Mouse (Mus musculus) macrophage (primary cell): Measurements from ENCODE around the gene Slc2a5. TPM values are rescaled to one million over a fixed set of nuclear protein-coding genes. Genes with fewer than 3 reads are reported as not detected.
A peak's percentile ranks its signal among the peaks of the same experiment; 100 is the strongest.

ENCODE experiments used
- H3K27ac ChIP-seq: fragments of 350-480 bp; formaldehyde crosslinking; 2 replicates; pipeline ENCODE4 v1.9.0; 2021
- H3K36me3 ChIP-seq: fragments of 350-480 bp; formaldehyde crosslinking; 2 replicates; pipeline ENCODE4 v1.9.0; 2021; ENCODE audit errors: inconsistent target
- H3K4me3 ChIP-seq: fragments of 350-480 bp; formaldehyde crosslinking; 2 replicates; pipeline ENCODE4 v1.9.0; 2021; ENCODE audit errors: inconsistent target
- H3K79me2 ChIP-seq: fragments of 350-480 bp; formaldehyde crosslinking; 2 replicates; pipeline ENCODE4 v1.9.0; 2021; ENCODE audit errors: inconsistent target
- WGBS: methylation state at CpG from one replicate; pipeline ENCODE4 v1.1.7; 2026; ENCODE audit warnings: inconsistent platforms; ENCODE audit not compliant: missing documents; 5-methylcytosine and 5-hydroxymethylcytosine counted together
- polyA plus RNA-seq: library from polyadenylated mRNA; stranded (reverse); fragments of 250-400 nt; gene quantifications from 3 replicates; pipeline ENCODE4 v1.2.4, GENCODE M21; 2018; ENCODE audit warnings: inconsistent platforms
- total RNA-seq, 78 experiments: library from RNA; depleted of rRNA; stranded (reverse); fragments of 250-400 nt; gene quantifications; 1 replicate in 9 of 78; 2 replicates in 24 of 78; 3 replicates in 43 of 78; 4 replicates in 2 of 78; pipeline ENCODE4 v1.2.4; 2018; ENCODE audit warnings: inconsistent platforms in 56 of 78

Slc2a5 gene
- 1 to 10 TPM in 2 of 26 experiments, under 1 TPM in 8, not detected in 16; 0.26 to 1.3 (median 0.80) TPM for total RNA-seq (2018; cell fraction: chromatin; rRNA removed)
- total RNA-seq (2018; cell fraction: cytosol; rRNA removed) = under 1 TPM in 18 of 26 experiments, not detected in 8; 0.04 to 0.61 (median 0.09) TPM
- total RNA-seq (2018; cell fraction: nucleus; rRNA removed) = 1 to 10 TPM in 3 of 26 experiments, under 1 TPM in 13, not detected in 10; 0.24 to 1.2 (median 0.50) TPM
- 0.06 TPM in 1 of 3 replicates, not detected in the others for polyA plus RNA-seq

DNA sequence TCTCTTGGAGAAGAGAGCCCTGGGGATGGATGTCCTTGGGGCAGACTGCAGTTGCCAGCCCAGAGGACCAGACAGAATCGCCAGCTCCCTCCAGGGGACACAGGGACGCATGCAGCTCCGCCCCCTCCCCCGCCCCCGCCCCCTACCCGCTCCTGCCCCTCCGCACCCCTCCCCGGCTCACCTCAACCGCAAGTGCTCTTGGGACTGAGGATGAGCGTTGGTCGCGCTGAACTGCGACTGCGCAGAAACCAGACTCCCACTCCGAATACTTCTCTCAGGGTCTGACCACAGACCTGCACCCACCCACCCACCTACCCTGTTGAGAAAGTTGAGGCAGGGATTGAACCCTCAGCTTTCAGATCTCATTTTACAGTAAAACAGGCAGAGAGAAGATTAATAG lies at the start of gene Slc2a5:
Gene Slc2a5 (plus strand): TSS at position 229 of the 400 bp plus-strand sequence.
- Histone ChIP-seq H3K27ac (no peak within 1 kb of the TSS), H3K79me2 (no peaks in the 10 kb centered on the region), H3K36me3 (no peaks in the 10 kb centered on the region), H3K4me3 (no peak within 1 kb of the TSS)
- WGBS = 90% methylated on average over 12 of the region's 15 CpGs

DNA sequence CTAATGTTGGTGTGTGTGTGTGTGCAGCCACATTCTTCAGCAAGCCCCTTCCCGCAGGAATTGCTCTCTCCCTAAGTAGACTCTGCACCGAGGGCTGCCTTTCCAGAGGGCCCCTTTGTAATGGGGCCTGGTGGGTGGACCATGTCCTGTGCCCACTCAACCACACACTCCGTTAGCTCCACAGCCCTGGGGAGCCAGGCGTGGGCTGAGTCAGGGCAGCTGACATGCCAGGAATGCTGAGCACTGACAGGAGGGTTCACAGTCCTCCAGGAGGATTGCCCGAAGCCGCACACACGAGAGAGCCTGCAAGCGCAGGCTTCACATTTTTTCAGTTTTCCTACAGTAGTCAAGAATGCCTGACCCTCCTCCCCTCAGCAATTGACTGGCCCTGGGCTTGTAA lies 48.9 kb upstream of the Slc2a5 start:
- peaks cover 23% of the 10 kb centered on the region for H3K36me3 ChIP-seq
- no peak overlapping the region for H3K27ac ChIP-seq

GRCm38 (mm10) chr4:150072416-150073101 lies 46.5 kb upstream of the Slc2a5 start:
- peaks cover 16% of the 10 kb centered on the region for H3K36me3 ChIP-seq
- 87% methylated on average over 13 of the region's 15 CpGs for WGBS
- no peak overlapping the region for H3K27ac ChIP-seq
- H3K4me3 ChIP-seq = no peak overlapping the region
- peaks cover under 1% of the 10 kb centered on the region; the same call in 1 of the 2 replicates for H3K79me2 ChIP-seq

More for the DNA sequence above, 48.9 kb upstream of the Slc2a5 start:
- Histone ChIP-seq H3K4me3 (no peak overlapping the region), H3K79me2 (peaks cover 24% of the 10 kb centered on the region; the same call in 1 of the 2 replicates)
- WGBS = 92% methylated on average over 8 of the region's 8 CpGs

DNA sequence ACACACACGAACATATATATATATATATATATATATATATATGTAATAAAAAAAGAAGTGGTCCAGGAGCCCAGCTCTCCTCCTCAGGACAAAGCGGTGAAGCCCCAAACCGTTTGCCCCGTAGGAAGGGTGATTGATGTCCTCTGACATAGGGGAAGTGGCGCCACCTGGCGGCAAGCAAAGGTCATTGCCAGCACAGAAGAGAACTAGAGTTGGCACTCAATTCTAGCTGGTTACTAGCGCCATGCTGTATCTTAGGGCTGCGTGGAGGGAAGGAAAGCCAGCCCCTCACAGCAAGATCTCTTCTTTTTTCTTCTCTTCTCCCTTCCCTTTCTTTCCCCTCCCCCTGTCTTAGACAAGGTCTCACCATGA lies 46.0 kb upstream of the Slc2a5 start:
- Histone ChIP-seq H3K36me3 (peaks cover 12% of the 10 kb centered on the region), H3K4me3 (no peak overlapping the region), H3K27ac (no peak overlapping the region), H3K79me2 (no peaks in the 10 kb centered on the region)
- 14% methylated on average over 5 of the region's 8 CpGs for WGBS

DNA sequence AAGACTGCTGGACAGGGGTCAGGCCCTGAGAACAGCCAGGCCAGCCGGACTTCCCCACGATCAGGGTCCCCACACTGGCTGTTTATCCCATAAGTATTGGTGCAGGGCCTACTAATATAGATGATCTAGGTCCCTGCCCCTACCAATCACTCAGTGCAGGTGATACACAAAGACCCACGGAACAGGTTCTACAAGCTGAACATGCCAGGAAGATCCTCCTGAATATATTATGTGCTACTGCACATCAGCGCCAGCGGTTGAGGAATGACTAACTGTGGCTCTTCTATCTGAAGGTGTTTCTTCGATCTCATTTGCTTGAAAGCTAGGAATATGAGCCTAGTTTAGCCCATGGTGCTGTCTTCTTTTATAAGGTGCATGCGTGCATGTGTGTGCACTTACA lies 43.7 kb upstream of the Slc2a5 start:
- Histone ChIP-seq H3K27ac (peak overlapping the region; percentile 69), H3K79me2 (no peaks in the 10 kb centered on the region), H3K36me3 (no peaks in the 10 kb centered on the region), H3K4me3 (no peak overlapping the region)
- 91% methylated on average over 7 of the region's 7 CpGs for WGBS

- Histone ChIP-seq H3K79me2 (no peaks in the 10 kb centered on the region), H3K36me3 (no peaks in the 10 kb centered on the region), H3K27ac (peak overlapping the region; percentile 69), H3K4me3 (no peak overlapping the region)
- 17% methylated on average over 17 of the region's 18 CpGs for WGBS
Observed at GRCm38 (mm10) chr4:150076147-150076546, 42.9 kb upstream of the Slc2a5 start.

DNA sequence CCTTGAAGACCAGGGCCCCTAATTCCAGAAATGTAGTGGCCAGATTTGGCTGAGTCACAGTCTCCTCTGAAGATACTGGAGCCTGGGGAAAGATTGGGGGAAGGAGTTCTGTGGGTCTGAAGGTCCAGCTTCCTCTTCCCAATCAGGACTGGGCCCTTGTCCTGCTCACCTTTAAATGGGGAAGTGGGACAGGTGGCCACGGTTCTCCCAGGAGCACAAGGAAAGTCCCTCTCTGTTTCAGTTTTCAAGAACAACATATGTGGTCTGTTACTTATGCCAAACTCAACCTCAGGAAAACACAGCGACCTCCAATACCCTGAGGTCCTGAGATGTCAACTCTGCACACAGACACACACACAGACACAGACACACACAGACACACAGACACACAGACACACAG lies 40.4 kb upstream of the Slc2a5 start:
- H3K36me3 ChIP-seq = no peaks in the 10 kb centered on the region
- H3K4me3 ChIP-seq = no peak overlapping the region
- H3K79me2 ChIP-seq = no peaks in the 10 kb centered on the region
- 33% methylated on average over 2 of the region's 2 CpGs for WGBS
- no peak overlapping the region for H3K27ac ChIP-seq

- Histone ChIP-seq H3K27ac (no peak overlapping the region), H3K36me3 (no peaks in the 10 kb centered on the region), H3K79me2 (no peaks in the 10 kb centered on the region), H3K4me3 (no peak overlapping the region)
- WGBS = 95% methylated on average over 7 of the region's 7 CpGs
Observed at GRCm38 (mm10) chr4:150079244-150079643, 39.8 kb upstream of the Slc2a5 start.

DNA sequence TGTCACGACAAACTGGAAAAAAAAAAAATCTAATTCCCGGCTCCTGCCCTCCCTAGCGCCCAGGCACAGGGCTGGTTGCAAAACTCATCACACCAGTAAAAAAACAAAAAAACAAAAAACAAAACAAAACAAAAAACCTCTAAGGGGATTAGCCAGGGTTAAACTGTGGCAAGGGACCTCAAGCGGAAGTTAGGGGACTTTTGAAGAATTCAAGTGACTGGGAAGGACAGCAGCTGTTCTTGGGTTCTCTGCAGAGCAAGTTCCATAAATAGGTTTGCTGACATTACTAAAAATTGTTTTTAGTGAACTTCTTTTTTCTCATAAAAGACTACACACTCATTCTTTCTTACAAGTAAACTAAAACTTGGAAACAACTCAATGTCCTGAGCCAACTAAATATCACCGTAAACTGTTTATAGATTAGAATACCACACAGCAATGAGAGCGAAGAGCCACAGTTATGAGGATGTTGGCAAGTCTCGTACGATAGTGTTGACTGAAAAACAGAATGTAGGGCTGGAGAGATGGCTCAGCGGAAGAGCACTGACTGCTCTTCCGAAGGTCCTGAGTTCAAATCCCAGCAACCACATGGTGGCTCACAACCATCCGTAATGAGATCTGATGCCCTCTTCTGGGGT lies 38.6 kb upstream of the Slc2a5 start:
- Histone ChIP-seq H3K4me3 (no peak overlapping the region), H3K27ac (peak overlapping the region; percentile 53), H3K79me2 (no peaks in the 10 kb centered on the region), H3K36me3 (no peaks in the 10 kb centered on the region)
- 83% methylated on average over 11 of the region's 11 CpGs for WGBS

DNA sequence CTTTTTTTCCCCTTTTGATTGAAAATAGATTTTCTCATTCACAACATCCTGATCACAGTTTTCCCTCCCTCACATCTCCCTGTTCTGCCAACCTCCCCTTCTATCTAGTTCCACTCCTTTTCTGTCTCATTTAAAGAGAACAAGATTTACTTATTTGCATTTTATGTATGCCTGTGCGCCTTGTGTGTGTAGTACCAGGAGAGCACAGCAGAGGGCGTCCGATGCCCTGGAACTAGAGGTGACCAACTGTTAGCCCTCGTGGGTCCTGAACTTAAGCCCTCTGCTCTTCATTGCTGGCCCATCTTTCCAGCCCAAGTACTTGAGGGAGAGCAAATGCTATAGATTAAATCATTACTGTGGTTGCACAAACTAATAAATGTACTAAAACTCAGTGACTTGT lies 33.7 kb upstream of the Slc2a5 start:
- WGBS = 87% methylated on average over 4 of the region's 4 CpGs
- no peak overlapping the region for H3K4me3 ChIP-seq
- no peak overlapping the region for H3K27ac ChIP-seq
- 0 out of 2 replicates have a peak, but pooled peaks cover 4% of the 10 kb centered on the region for H3K36me3 ChIP-seq
- peaks cover 24% of the 10 kb centered on the region; the same call in 1 of the 2 replicates for H3K79me2 ChIP-seq

DNA sequence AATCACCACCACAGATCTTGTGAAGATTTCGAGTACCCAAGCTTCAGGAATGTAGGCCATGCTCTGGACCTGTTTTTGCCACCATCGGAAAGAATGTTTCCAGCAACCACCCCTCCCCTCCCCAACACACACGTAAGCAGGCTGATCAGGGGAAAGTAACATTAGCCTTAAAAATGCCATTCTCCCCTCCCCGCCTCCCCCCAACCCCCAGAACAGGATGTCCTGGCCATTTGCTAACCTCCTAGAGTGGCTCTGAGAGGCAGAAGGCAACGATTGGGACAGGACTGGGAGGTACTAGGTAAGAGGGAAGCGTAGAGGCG lies 32.3 kb upstream of the Slc2a5 start:
- 0 out of 2 replicates have a peak overlapping the region, but pooled peaks have one; percentile 10 for H3K27ac ChIP-seq
- H3K4me3 ChIP-seq = peak overlapping the region; percentile 8; the same call in 1 of the 2 replicates
- H3K36me3 ChIP-seq = peaks cover 16% of the 10 kb centered on the region; the same call in 1 of the 2 replicates
- WGBS = 2% methylated on average over 7 of the region's 7 CpGs
- H3K79me2 ChIP-seq = peaks cover 38% of the 10 kb centered on the region; the same call in 1 of the 2 replicates

GRCm38 (mm10) chr4:150087161-150087889 lies 31.8 kb upstream of the Slc2a5 start, which contains the start of gene Gpr157:
Gene Gpr157 (plus strand): TSS chr4:150087365.
- Histone ChIP-seq H3K79me2 (peaks cover 44% of the 10 kb centered on the region; the same call in 1 of the 2 replicates), H3K36me3 (peaks cover 17% of the 10 kb centered on the region; the same call in 1 of the 2 replicates), H3K4me3 (peak within 1 kb of the TSS; percentile 68), H3K27ac (peak within 1 kb of the TSS; percentile 62)
- under 1% methylated on average over 55 of the region's 56 CpGs for WGBS

DNA sequence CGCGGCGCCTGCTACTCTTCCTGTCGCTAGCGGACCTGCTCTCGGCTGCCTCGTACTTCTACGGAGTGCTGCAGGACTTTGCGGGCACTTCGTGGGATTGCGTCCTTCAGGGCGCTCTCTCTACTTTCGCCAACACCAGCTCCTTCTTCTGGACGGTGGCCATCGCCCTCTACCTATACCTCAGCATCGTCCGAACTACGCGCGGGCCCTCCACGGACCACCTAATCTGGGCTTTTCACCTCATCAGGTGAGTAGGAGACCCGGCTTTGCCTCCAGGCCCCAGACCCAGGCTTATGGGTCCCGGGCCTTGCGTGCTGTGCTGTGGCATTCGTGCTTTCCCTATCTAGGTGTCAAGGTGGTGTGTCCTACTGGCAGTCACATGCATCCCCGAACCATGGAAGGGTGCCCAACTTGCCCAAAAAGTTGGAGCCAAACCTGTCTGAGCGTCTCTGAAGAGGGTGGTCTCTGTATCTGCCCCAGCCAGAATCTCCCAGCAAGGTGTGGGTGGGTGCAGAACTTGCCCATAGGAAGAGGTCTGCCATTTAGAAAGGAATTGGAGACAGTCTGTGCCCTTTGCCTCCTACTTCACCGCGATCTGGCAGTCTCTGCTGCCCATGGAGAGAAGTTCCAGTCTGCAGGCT lies 31.1 kb upstream of the Slc2a5 start:
- Histone ChIP-seq H3K4me3 (peak overlapping the region; percentile 68), H3K36me3 (peaks cover 17% of the 10 kb centered on the region; the same call in 1 of the 2 replicates), H3K79me2 (peaks cover 50% of the 10 kb centered on the region; the same call in 1 of the 2 replicates), H3K27ac (peak overlapping the region; percentile 62)
- WGBS = 9% methylated on average over 29 of the region's 29 CpGs

- peak overlapping the region; percentile 68 for H3K4me3 ChIP-seq
Observed at GRCm38 (mm10) chr4:150089121-150089520, 30.0 kb upstream of the Slc2a5 start.

More at GRCm38 (mm10) chr4:150089121-150089520, 30.0 kb upstream of the Slc2a5 start:
- 28% methylated on average over 10 of the region's 10 CpGs for WGBS
- H3K79me2 ChIP-seq = peaks cover 62% of the 10 kb centered on the region; the same call in 1 of the 2 replicates
- peaks cover 17% of the 10 kb centered on the region; the same call in 1 of the 2 replicates for H3K36me3 ChIP-seq
- H3K27ac ChIP-seq = peak overlapping the region; percentile 62
